Mouse (Mus musculus) induced T-regulatory cell, adult 2 months (primary cell): Measurements from ENCODE around the gene Atoh8.

Experiments
- DNase-seq: peaks from one replicate; pipeline ENCODE4 v3.0.0-alpha.2; 2012; ENCODE audit warnings: low read depth

The Atoh8 gene

DNA sequence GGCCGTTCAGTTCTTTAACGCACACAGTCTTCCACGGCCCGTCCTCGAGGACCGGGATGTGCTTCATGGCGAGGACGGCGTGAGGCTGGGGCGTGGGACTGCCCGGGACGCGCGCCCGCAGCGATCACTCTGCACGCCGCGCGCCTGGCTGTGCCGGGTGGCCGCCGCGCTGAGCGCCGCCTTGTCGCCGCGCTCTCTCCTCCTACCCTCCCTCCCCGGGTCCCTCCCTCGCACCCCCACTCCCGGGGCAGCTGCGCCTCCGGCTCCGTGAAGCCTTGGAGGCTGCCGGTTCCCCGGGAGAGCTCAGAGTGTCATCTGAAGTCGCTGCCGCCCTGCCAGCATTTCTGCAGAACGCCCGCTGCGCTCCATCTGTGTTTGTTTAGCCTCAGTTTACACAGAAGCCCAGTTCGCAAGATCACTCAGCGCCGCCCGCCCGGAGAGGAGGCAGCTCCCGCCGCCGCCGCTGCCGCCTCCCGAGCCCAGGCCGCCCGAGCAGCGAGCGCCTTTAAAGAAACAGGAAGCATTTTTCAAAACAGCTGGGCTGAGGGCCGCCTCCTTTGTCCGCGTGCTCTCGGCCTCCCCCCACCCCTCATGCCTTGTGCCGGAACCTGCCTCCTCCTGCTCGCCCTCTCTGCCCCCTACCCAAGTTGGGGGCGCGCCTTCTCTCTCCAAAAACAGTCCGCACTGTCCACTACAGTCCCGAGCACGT is at the start of gene Atoh8:
Gene Atoh8 (minus strand): TSS at position 480 of the 709 bp plus-strand sequence.
- no peak for DNase-seq

- DNase-seq = peak; percentile 67
Measured at GRCm38 (mm10) chr6:72283914-72284313, 48.5 kb upstream of the Atoh8 start.

DNA sequence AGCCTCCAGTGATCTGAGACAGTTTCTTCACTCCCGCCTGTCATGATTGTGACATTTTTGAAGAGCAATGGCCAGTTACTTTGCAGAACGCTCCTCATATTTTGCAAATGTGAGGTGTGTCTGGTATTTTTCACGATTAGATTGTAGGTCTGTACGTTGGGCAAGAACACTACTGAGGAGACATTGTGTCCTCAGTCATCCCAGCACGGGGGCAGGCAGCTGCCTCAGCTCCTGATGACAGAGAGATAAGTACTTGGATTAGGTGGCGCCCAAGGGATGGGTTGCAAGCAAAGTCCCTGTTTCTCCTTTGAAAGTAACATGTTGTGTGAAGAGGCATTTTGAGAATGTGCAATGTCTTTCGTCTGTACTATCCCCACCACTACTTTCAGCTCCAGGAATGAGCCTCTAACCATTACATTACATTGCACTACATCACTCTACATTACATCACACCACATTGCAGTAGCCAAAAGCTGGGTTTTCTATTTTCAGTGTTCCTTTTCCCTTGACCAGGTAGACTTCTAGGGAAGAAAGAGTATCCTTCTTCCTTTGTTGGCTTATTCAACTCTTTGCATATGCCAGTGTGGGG is 45.1 kb upstream of the Atoh8 start:
- no peak for DNase-seq

DNA sequence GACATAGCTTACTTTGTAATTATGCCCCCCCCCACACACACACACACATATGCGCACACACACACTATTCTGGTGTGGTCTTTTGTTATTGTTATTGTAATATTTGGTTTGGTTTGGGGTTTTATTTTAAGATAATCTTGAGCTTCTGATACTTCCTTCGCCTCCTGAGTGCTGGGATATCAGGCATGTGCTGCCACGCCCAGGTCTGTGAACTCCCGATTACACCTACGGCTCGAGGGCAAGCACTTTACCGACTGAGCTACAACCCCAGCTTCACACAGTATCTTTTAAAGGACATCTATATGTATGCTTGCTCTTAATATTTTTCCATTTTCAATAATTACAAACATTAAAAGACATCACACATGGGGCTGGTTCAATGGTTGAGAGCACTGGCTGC is 44.1 kb upstream of the Atoh8 start:
- no peak for DNase-seq

DNA sequence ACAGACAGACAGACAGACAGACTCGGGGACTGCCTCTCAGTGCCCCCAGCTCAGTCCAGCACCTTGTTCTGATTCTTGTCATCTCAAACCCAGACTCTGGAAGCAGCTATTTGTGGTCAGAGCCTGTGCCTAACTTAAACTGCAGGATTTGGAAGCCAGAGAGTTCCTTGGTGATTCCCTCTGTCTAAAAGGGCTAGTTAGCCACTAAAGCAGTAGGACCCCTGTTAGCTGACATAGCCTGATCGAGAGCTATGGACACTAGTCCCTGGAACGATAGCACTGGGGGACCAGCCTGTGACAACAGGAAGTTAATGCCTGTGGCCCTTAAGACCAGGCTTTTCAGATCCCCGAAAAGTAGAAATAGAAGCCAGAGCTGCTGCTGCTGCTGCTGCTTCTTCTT is 43.5 kb upstream of the Atoh8 start:
- no peak for DNase-seq

GRCm38 (mm10) chr6:72277508-72278166 is 42.3 kb upstream of the Atoh8 start:
- DNase-seq = no peak

DNA sequence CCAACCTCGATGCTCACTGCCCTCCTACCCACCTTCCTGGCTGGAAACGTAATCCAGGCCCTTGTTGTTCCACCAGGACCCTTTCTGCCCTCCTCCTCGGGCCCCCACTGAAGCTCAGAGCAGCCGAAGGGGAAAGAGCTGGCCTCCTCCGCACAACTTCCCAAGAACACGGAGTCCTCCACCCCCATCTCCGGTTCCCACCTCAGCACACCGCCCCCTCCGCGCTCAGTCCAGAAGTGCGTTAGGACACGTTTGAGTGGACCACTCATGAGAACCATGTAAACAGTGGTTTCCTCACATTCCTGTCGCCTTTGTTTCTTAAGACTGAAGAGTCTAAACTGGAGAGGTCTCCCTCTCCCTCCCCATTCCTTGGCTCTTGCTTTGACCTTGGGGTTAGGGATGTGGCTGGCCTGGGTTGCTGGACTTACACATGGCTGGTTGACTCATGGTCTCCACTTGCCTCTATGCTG is 41.6 kb upstream of the Atoh8 start:
- no peak for DNase-seq

DNA sequence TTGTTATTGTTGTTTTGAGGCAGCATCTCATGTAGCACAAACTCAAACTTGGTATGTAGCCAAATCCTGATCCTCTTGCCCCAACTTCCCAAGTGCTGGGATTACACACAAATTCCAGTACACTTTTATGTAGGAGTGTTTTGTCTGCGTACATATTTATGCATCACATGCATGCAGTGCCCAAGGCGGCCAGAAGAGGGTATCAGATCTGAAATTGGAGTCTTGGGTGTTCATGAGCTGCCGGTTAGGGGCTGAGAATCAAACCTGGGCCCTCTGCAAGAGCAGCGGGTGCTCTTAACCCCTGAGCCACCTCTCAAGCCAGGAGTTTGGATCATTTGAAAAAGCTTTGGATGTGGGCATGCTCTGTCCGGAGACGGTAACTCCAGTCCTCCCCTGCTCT is 40.8 kb upstream of the Atoh8 start:
- DNase-seq = no peak

DNA sequence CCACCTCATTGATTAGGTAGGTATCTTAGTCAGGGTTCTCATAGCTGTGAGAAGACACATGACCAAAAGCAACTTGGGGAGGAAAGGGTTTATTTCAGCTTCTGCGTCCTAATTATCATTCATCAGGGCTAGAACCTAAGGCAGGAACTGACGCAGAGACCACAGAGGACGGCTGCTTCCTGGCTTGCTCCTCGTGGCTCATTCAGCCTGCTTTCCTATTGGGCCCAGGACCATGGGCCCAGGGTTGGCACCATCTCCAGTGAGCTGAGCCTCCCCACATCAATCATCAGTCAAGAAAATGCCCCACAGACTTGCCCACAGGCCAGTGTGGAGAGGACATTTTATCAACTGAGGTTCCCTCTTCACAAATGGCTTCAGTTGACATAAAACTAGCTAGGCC is 40.1 kb upstream of the Atoh8 start:
- DNase-seq = no peak

DNA sequence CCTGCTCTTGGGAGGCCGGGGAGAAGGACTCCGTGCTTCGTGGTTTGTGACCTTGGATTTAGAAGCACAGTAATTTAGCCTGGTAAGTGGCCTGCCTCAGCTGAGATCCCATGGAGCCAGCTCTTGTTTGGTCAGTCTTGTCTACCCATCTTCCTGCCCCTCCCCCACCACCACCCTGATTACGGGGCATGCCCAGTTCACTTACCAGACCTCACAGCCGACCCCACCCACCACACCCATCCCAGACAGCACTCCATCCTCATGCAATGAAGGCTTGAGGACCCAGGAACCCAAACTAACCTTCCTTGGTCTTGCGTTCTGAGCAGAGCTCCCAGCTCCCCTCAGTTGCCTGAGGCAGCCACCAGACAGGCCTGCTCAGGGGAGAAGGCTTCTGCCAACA is 37.8 kb upstream of the Atoh8 start:
- no peak for DNase-seq

GRCm38 (mm10) chr6:72272161-72272696 is 36.9 kb upstream of the Atoh8 start:
- DNase-seq = no peak

GRCm38 (mm10) chr6:72270952-72271519 is 35.7 kb upstream of the Atoh8 start:
- DNase-seq = no peak

DNA sequence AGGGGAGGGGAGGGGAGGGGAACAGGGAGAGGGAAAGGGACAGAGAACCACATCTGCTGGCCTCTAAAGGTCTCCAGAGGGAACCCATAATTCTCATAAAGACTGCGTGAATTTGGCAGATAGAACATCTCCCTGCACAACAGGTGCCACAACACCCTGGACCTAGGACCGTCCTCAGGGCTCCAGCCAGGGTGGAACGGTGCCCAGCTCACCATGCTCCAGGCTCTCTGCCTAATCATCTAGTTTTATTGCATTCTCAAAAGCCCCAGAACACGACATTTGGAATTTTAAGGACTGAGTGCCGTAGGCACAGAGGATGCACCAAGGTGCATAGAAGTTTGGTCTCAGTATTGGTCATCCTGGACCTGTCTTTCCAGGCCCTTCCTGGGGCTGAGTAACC is 34.9 kb upstream of the Atoh8 start:
- DNase-seq = no peak

DNA sequence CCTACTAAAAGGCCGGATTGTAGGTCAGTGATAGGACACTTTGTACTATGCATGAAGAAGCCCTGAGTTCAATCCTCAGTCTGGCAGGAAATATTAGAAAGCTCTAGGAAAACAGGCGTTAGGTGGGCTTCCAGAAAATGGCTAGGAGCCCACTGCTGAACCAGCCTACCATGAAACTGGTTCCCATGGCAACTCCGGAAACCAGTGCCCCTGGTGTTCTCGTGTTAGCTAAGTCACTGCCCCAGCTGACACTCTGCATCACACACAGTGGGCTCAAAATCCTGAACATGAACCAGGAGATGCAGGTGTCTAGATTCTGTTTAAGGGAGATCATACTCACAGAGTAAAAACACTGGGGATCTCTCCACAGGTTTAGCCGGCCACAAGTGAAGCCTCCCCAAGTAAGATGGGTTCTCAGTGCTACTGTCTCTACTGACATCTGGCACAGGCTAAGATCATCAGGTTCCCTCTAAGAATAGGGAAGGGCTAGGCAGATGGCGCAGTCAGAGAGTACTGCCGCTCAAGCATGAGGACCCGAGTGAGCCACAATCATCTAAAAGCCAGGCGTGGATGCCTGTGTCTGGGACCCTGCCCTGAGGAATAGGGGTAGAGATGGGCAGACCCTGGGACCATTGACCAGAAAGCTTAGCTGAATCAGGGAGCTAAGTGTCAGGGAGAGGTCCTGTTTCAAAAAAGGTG is 32.9 kb upstream of the Atoh8 start:
- no peak for DNase-seq

- DNase-seq = no peak
Measured at GRCm38 (mm10) chr6:72265664-72266063, 30.3 kb upstream of the Atoh8 start.

GRCm38 (mm10) chr6:72263679-72264265 is 28.4 kb upstream of the Atoh8 start:
- DNase-seq = no peak

DNA sequence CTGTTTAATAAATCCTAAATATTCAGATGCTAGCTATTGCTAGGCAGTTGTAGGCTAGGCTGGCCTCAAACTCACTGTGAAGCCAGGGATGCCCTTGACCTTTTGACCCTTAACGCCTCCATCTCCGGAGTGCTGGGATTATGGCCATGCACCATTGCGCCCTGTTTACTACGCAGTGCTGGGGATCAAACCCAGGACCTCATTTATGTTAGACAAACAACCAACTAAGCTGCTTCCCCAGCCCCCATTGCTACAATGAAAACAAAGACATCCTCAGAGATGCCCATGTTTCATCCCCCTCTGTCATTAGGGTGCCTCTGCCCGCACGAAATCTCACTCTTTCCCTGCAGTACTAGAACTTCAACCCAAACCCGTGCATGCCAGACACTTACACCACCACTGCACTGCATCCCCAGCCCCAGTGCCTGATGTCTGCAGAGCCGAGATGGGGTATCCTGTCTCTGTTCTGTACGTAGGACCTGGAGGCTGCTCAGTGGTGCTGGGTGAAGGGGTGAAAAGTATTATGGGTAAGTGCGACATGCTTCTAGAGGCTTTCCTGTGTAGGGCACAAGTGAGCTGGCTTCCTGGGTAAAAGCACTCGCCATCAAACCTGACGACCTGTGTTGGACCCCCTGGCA is 26.4 kb upstream of the Atoh8 start:
- no peak for DNase-seq

- DNase-seq = peak; percentile 78
Measured at GRCm38 (mm10) chr6:72260981-72261682, 25.8 kb upstream of the Atoh8 start.

- DNase-seq = no peak
Measured at GRCm38 (mm10) chr6:72259474-72259873, 24.1 kb upstream of the Atoh8 start.

DNA sequence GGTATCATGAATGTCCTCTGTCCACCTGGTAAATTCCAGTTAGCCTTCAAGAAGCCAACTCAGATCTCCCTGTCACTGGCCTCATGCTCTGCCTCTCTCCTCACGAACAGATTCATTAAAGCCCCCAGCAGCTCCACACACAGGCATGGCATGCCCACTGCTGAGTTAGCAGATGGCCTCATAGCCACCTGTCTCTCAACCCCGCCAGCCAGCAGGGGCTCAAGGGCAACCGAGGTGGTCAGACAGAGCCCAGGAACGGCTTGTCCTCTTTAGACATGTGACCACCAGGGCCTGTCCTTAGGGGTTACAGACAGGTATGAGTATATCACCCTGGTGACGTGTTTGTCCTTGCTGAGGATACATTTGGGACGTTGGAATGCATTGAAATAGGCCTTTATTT is 19.9 kb upstream of the Atoh8 start:
- DNase-seq = no peak
